Mouse (Mus musculus) stomach, embryonic 16.5 days (tissue): Measurements from ENCODE around the gene BC049352. TPM values are rescaled to one million over a fixed set of nuclear protein-coding genes. Genes with fewer than 3 reads are reported as not detected.

Source experiments
- ATAC-seq: fragments of 200-750 bp; cut with Nextera tagmentation; 2 replicates; pipeline ENCODE4 v1.8.0; 2017; ENCODE audit warnings: moderate number of reproducible peaks, moderate TSS enrichment; ENCODE audit not compliant: insufficient read depth, low FRiP score
- H3K27ac ChIP-seq: fragments of 300-500 bp; sonication (generic); 2 replicates; pipeline ENCODE4 v1.5.1; 2014; ENCODE audit warnings: low read length
- H3K27me3 ChIP-seq: fragments of 300-500 bp; sonication (generic); 2 replicates; pipeline ENCODE4 v1.6.1; 2014; ENCODE audit warnings: low read length, control low read depth, mixed read lengths; ENCODE audit not compliant: control insufficient read depth, insufficient read depth
- H3K36me3 ChIP-seq: fragments of 300-500 bp; sonication (generic); 2 replicates; pipeline ENCODE4 v1.6.1; 2014; ENCODE audit warnings: low read length; ENCODE audit not compliant: control insufficient read depth, insufficient read depth
- H3K4me1 ChIP-seq: fragments of 300-500 bp; sonication (generic); 2 replicates; pipeline ENCODE4 v1.6.1; 2014; ENCODE audit warnings: low read length, control low read depth, mixed read lengths; ENCODE audit not compliant: control insufficient read depth, insufficient read depth
- H3K4me2 ChIP-seq: fragments of 300-500 bp; sonication (generic); 2 replicates; pipeline ENCODE4 v1.6.1; 2014; ENCODE audit warnings: low read depth, low read length, mixed read lengths
- H3K4me3 ChIP-seq: fragments of 300-500 bp; sonication (generic); replicated peaks from 2 replicates; pipeline ENCODE4 v1.5.1; 2014; ENCODE audit warnings: mild to moderate bottlenecking, low read length
- H3K9ac ChIP-seq: fragments of 300-500 bp; sonication (generic); 2 replicates; pipeline ENCODE4 v1.6.1; 2014; ENCODE audit warnings: low read length
- H3K9me3 ChIP-seq: fragments of 300-500 bp; sonication (generic); replicated peaks from 2 replicates; pipeline ENCODE4 v1.6.1; 2016; ENCODE audit warnings: low read length, control low read depth; ENCODE audit not compliant: control insufficient read depth
- WGBS: fragments of 180-500 bp; shearing (Covaris S2); extraction: QIAGEN DNeasy Blood & Tissue Kit; methylation state at CpG from one replicate; pipeline ENCODE4 v1.1.7; 2014; 5-methylcytosine and 5-hydroxymethylcytosine counted together
- polyA plus RNA-seq: library from polyadenylated mRNA; unstranded; fragments of >200 nt; fragmentation: Nextera tagmentation; extraction: Ambion mirVana; gene quantifications from 2 replicates; pipeline ENCODE4 v1.2.1, GENCODE M21; 2015

Gene BC049352
- polyA plus RNA-seq, 1 experiment from 2014 or later = not detected

- H3K4me1 ChIP-seq = no peaks in the 10 kb centered on the region
- no peak overlapping the region for H3K4me3 ChIP-seq
- H3K4me2 ChIP-seq = no peak overlapping the region
- ATAC-seq = no peak
- WGBS = 67% methylated on average over 6 of the region's 6 CpGs
- no peaks in the 10 kb centered on the region for H3K36me3 ChIP-seq
- no peaks in the 10 kb centered on the region for H3K27me3 ChIP-seq
- H3K27ac ChIP-seq = no peak overlapping the region
- no peaks in the 10 kb centered on the region for H3K9me3 ChIP-seq
- no peak overlapping the region for H3K9ac ChIP-seq
Measured at GRCm38 (mm10) chr9:45252395-45252794, 70.6 kb downstream of the BC049352 start.

DNA sequence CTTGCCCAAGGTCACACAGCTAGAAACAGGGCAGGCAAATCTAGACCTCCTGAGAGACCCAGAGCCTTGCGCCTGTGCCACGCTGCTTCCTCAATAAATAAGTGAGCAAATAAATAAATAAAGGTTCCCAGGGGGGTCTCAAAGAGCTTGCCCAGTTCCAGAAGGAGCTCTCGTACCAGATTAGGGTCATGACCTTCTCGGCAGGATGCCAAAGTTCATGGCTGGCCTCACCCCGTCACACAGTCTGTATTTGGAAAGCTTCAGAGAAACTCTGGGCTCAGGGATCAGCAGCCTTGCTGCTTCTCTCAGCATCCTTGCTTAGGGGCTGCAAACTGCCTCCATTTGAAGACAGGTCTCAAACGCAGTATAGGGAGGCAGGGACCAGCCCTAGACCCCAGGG, 72.2 kb downstream of the BC049352 start:
- Histone ChIP-seq H3K9ac (no peak overlapping the region), H3K27me3 (no peaks in the 10 kb centered on the region), H3K9me3 (no peaks in the 10 kb centered on the region), H3K4me3 (no peak overlapping the region), H3K4me1 (no peaks in the 10 kb centered on the region), H3K4me2 (no peak overlapping the region), H3K36me3 (no peaks in the 10 kb centered on the region), H3K27ac (no peak overlapping the region)
- no peak for ATAC-seq
- WGBS = 51% methylated on average over 6 of the region's 6 CpGs

DNA sequence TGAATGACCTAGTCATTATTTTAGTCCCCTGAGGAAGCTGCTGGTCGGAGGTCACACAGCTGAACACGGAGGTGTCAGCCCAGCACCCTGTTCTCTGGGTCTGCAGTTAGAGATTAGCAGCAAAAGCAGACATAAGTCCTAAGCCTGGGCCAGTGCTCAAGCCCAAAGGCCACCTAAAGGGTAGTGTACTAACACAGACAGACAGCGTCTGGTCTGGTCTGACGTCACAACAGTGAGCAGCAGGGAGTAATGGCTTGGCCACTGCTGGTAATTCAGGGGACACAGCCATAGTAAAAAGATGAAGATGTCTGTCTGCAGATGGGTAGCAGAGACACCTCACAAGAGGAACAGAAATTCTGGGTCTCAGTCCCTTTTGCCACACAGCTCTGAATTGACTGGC, 72.8 kb downstream of the BC049352 start:
- 59% methylated on average over 4 of the region's 4 CpGs for WGBS
- ATAC-seq = no peak
- no peaks in the 10 kb centered on the region for H3K27me3 ChIP-seq
- no peak overlapping the region for H3K4me3 ChIP-seq
- H3K4me2 ChIP-seq = no peak overlapping the region
- H3K36me3 ChIP-seq = no peaks in the 10 kb centered on the region
- H3K9ac ChIP-seq = no peak overlapping the region
- H3K27ac ChIP-seq = no peak overlapping the region
- no peaks in the 10 kb centered on the region for H3K4me1 ChIP-seq
- H3K9me3 ChIP-seq = no peaks in the 10 kb centered on the region

GRCm38 (mm10) chr9:45255431-45255830, 73.6 kb downstream of the BC049352 start:
- WGBS = 85% methylated on average over 4 of the region's 4 CpGs
- Histone ChIP-seq H3K36me3 (no peaks in the 10 kb centered on the region), H3K4me1 (no peaks in the 10 kb centered on the region), H3K27me3 (no peaks in the 10 kb centered on the region), H3K9ac (no peak overlapping the region), H3K4me3 (no peak overlapping the region), H3K4me2 (no peak overlapping the region), H3K27ac (no peak overlapping the region), H3K9me3 (no peaks in the 10 kb centered on the region)
- no peak for ATAC-seq

DNA sequence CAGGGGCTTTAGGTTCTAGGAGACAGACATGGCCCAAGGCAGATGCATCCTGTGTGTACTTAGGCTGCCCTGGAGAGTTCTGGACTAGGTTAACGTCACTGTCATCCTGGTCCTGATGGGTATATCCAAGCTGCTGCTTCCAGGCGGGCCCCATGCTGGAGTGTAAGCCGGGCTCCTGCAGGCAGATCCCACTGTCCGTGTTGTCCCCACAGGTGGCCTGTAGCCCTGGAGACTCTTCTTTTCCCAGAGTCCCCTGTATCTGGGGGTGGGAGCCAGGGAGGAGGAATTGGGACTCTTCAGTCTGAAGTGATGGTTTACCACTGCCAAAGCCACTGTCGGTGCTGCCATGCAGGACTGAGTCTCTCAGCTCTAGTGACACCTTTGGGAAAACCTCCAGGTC, 74.2 kb downstream of the BC049352 start:
- Histone ChIP-seq H3K27me3 (no peaks in the 10 kb centered on the region), H3K4me3 (no peak overlapping the region), H3K4me2 (no peak overlapping the region), H3K9me3 (no peaks in the 10 kb centered on the region), H3K27ac (no peak overlapping the region), H3K36me3 (no peaks in the 10 kb centered on the region), H3K4me1 (no peaks in the 10 kb centered on the region), H3K9ac (no peak overlapping the region)
- ATAC-seq = no peak
- WGBS = 80% methylated on average over 5 of the region's 5 CpGs

GRCm38 (mm10) chr9:45259065-45259464, 77.3 kb downstream of the BC049352 start:
- Histone ChIP-seq H3K9ac (no peak overlapping the region), H3K4me1 (no peaks in the 10 kb centered on the region), H3K9me3 (no peaks in the 10 kb centered on the region), H3K27me3 (no peaks in the 10 kb centered on the region), H3K27ac (no peak overlapping the region), H3K4me2 (no peak overlapping the region), H3K36me3 (no peaks in the 10 kb centered on the region), H3K4me3 (no peak overlapping the region)
- WGBS = 82% methylated on average over 13 of the region's 13 CpGs
- ATAC-seq = no peak

GRCm38 (mm10) chr9:45261466-45261865, 79.7 kb downstream of the BC049352 start:
- H3K36me3 ChIP-seq = no peaks in the 10 kb centered on the region
- H3K4me1 ChIP-seq = no peaks in the 10 kb centered on the region
- H3K27me3 ChIP-seq = no peaks in the 10 kb centered on the region
- no peak for ATAC-seq
- no peak overlapping the region for H3K27ac ChIP-seq
- H3K9ac ChIP-seq = no peak overlapping the region
- no peaks in the 10 kb centered on the region for H3K9me3 ChIP-seq
- WGBS = 49% methylated on average over 4 of the region's 4 CpGs
- H3K4me2 ChIP-seq = no peak overlapping the region
- H3K4me3 ChIP-seq = no peak overlapping the region

- ATAC-seq = no peak
- Histone ChIP-seq H3K4me1 (no peaks in the 10 kb centered on the region), H3K36me3 (no peaks in the 10 kb centered on the region), H3K4me3 (no peak overlapping the region), H3K9me3 (no peaks in the 10 kb centered on the region), H3K27me3 (no peaks in the 10 kb centered on the region), H3K9ac (no peak overlapping the region), H3K4me2 (no peak overlapping the region), H3K27ac (no peak overlapping the region)
- 76% methylated on average over 5 of the region's 5 CpGs for WGBS
Measured at GRCm38 (mm10) chr9:45261872-45262271, 80.1 kb downstream of the BC049352 start.

DNA sequence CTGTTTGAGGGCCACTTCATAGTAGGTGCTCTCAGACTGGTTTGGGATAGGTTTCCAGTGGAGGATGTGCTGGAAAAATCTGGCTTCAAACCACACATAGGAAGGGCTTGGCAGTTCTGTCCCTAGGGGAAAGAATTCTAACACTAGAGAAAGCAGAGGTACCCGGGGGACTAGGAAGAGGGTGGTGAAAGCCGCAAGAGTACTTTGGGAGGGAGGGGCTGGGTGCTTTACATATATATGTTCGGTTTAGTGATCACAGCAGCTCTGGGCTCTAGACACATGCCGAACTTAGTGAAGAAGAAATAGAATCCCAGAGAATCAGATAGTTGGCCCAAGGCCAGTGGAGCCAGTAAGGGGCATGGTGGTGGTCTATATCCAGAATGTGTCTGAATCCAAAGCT, 85.3 kb downstream of the BC049352 start:
- WGBS = 87% methylated on average over 4 of the region's 4 CpGs
- 0 out of 2 replicates have a peak overlapping the region, but pooled peaks have one; percentile 3 for H3K4me3 ChIP-seq
- peaks cover 19% of the 10 kb centered on the region; the same call in 1 of the 2 replicates for H3K27me3 ChIP-seq
- H3K36me3 ChIP-seq = no peaks in the 10 kb centered on the region
- no peak for ATAC-seq
- no peaks in the 10 kb centered on the region for H3K9me3 ChIP-seq
- H3K4me1 ChIP-seq = no peaks in the 10 kb centered on the region; the same call in 1 of the 2 replicates
- H3K27ac ChIP-seq = no peak overlapping the region
- H3K9ac ChIP-seq = no peak overlapping the region
- no peak overlapping the region for H3K4me2 ChIP-seq

DNA sequence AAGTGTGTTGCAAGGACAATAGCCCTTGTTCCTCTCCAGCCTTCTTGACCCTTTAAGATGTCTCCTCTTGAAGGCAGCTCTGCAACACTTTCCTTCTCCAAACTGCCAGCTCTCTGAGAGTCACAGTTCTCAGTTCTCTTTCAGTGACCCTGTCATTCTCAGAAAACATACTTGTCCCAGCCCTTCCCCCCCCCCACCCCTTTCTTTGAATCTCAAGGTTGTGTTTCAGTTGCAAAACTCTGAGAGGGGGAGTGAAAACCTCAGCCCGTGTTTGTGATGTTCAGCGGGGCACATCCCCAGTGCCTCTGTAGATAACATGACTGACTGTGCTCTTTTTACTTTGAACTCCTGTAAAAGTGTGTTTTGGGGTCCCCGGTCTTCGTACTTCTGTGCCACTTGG, 86.3 kb downstream of the BC049352 start:
- H3K9me3 ChIP-seq = no peaks in the 10 kb centered on the region
- peak overlapping the region; percentile 21; the same call in 1 of the 2 replicates for H3K27ac ChIP-seq
- H3K4me1 ChIP-seq = no peaks in the 10 kb centered on the region; the same call in 1 of the 2 replicates
- no peak overlapping the region for H3K9ac ChIP-seq
- 61% methylated on average over 4 of the region's 4 CpGs for WGBS
- H3K4me2 ChIP-seq = no peak overlapping the region
- ATAC-seq = no peak
- H3K27me3 ChIP-seq = peaks cover 19% of the 10 kb centered on the region; the same call in 1 of the 2 replicates
- peak overlapping the region; percentile 46; the same call in 1 of the 2 replicates for H3K4me3 ChIP-seq
- no peaks in the 10 kb centered on the region for H3K36me3 ChIP-seq
